21 mouse cellular contexts compared by ENCODE assay signal in the genomic region with DNA sequence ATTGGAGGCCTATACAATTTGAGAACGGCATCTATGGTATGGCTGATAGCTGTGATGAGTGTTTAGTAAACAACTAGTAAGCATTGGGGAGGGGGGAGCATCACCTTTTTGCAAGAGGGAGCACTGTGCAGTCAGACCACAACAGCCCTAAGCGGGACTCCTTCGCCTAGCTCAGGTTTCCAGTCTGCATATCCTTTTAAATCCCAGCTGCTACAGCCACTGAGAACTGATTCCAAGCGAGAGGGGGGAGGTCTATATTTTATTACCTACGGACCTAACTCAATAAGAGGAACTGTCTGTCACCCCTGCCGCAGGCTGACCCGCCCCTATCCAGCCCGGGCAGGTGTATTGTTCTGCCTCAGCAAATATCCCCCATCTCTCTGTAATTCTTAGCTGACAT. TPM values are rescaled to one million over a fixed set of nuclear protein-coding genes. Genes with fewer than 3 reads are reported as not detected.
"Had no signal": no experiment of that assay in that cellular context is flagged by ENCODE, and none has a peak within 500 bp of the region (broad histone marks: within the 10 kb centered on the region; RNA-seq: fewer than 3 reads in every experiment).

No protein-coding gene starts in this region.

- H3K36me3 ChIP-seq: midbrain, embryonic 10.5 days; midbrain, embryonic 12.5 days; neural tube, embryonic 12.5 days had no signal

- DNase-seq: lung, adult 18-20 months; lung, embryonic 14.5 days; lung, postnatal 10 days; lung, postnatal 4 days; midbrain, embryonic 14.5 days; retina, postnatal 1 day; right cerebral cortex, adult 18-20 months; right cerebral cortex, postnatal 25 days; right cerebral cortex, postnatal 4 days; spleen, adult 18-20 months; thymus, adult 18-20 months; thymus, postnatal 14 days; thymus, postnatal 36 days had no signal

- H3K27ac ChIP-seq: midbrain, embryonic 10.5 days; midbrain, embryonic 12.5 days; neural tube, embryonic 12.5 days had no signal

- H3K4me3 ChIP-seq: midbrain, embryonic 10.5 days; midbrain, embryonic 12.5 days; neural tube, embryonic 12.5 days had no signal

- H3K27me3 ChIP-seq: neural tube, embryonic 12.5 days had no signal

- H3K9me3 ChIP-seq: midbrain, embryonic 10.5 days; midbrain, embryonic 12.5 days; neural tube, embryonic 12.5 days had no signal

- H3K9ac ChIP-seq: lung, embryonic 14.5 days; midbrain, embryonic 12.5 days; neural tube, embryonic 12.5 days had no signal

- H3K4me2 ChIP-seq: lung, embryonic 14.5 days; midbrain, embryonic 12.5 days; neural tube, embryonic 12.5 days had no signal

RNA-seq across cellular contexts. Expression of a gene that starts 30.6 kb away (rescaled TPM):
- polyA plus RNA-seq: lung, embryonic 14.5 days; lung, embryonic 16.5 days; midbrain, embryonic 10.5 days; midbrain, embryonic 12.5 days; midbrain, embryonic 14.5 days; midbrain, postnatal 0 days; neural tube, embryonic 12.5 days; small intestine, adult 2 months; stomach, embryonic 14.5 days; stomach, embryonic 16.5 days had no signal
